Mouse (Mus musculus): ENCODE results near the gene Rdh16f2.

DNA sequence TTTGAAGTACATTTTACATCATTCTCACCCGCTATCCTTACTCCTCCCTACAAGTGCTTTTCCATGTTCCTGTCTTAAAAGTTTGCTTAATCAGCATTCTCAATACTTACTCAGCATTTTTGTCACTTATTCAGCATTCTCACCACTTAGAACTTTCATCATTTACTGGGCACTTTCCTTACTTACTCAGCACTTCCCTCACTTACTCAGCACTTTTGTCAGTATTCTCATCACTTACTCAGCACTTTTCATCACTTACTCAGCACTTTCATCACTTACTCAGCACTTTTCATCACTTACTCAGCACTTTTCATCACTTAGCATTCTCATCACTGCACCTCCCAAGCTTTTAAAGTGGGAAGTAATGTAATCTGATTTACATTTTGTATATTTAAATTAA is 49.3 kb downstream of the Rdh16f2 start:
- TF ChIP-seq MAFK (IDR thresholded peaks at IDR 0.05; ENCODE audit: insufficient read depth, low read depth, low read length) (peak; percentile 99), ZC3H11A (IDR thresholded peaks at IDR 0.05; ENCODE audit: borderline replicate concordance, low read depth, low read length) (no peak), CHD2 (IDR thresholded peaks at IDR 0.05; ENCODE audit: low read depth, low read length) (no peak)
